Mouse (Mus musculus) forelimb bud, embryonic 11.5 days (tissue): ENCODE data around the gene Tbc1d15.
"Not testable (repeated sequence)": the region's sequence is repeated elsewhere in the genome, so short reads cannot be mapped to it uniquely, and the experiment has no call there.

ENCODE experiments used
- DNase-seq: peaks from one replicate; pipeline ENCODE4 v3.0.0-alpha.2; 2012; ENCODE audit warnings: low read depth, low spot score

Gene Tbc1d15

DNA sequence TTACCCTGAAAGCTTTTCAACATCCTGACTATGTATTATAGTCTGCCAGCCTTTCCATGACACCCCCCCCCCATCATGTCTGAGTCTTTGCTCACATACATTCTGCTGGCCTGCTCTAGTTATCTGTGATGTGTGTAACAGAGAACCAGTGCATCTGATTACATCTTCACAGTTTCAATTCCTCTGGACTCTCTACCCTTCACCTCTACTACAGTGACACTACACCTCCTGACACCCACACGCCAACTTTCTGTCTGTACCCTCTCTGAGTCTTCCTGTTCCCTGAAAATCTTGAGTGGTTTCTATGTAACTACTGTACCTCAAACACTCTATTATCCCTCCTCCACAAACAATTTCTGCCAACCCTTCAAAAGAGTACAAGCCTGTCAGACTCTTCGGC lies 5.8 kb downstream of the Tbc1d15 start:
- DNase-seq, result no peak

DNA sequence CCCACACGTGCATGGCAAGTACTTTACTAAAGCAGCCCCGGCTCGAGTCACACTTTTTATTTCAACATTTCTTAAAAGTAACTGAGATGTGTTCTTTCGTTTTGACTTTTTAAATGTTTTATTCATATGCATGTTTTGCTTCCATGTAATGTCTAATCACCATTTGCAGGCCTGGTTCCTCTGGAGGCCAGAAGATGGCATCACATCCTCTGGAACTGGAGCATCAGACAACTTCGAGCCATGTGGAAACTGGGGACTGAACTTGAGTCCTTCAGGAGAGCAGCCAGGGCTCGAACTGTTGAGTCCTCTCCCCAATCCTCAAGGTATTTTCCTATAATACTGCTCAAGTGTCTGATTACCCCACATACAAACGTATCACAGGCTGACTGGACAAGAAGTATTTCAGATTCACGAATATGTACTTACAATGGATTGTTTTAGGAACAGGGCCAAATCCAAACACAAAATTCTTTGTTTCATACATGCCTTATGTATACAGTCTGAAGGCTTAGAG lies 10.1 kb downstream of the Tbc1d15 start:
- no peak for DNase-seq

DNA sequence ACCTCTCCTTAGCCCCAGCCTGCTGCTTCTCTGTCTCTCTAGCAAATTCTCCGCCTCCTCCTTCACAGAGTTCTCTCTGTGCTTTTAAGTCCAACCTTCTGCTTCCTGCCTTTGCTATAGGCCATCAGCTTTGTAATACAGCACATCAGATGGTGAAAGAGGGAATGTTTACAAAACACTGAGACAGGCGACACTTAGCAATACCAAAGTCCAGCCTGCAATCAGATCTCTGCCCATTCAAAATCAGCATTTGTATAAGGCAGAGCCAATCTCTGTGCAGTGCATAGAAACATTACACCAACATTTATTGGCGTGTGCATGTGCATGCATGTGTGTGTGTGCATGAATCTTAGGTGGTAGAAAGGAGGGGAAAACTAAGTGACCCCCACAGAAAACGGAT lies 13.3 kb downstream of the Tbc1d15 start:
- DNase-seq, result no peak

DNA sequence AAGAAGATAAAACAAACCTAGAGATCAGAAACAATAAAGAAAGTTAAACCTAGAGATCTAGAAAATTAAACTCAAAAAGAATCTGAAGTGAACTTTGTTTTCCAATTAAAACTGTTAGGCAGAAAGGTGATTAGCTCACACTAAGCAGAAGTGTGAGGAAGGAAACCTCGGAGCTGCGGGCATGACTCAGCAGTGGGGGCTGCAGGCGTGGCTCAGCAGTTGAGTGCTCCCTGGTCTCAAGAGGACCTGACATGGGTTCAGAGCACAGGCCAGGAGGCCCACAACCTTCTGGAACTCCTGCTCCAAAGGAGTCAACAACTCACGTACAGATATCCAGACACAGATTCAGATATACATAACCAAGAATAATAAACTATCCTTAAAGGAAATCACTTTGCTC lies 14.5 kb downstream of the Tbc1d15 start:
- no peak for DNase-seq

DNA sequence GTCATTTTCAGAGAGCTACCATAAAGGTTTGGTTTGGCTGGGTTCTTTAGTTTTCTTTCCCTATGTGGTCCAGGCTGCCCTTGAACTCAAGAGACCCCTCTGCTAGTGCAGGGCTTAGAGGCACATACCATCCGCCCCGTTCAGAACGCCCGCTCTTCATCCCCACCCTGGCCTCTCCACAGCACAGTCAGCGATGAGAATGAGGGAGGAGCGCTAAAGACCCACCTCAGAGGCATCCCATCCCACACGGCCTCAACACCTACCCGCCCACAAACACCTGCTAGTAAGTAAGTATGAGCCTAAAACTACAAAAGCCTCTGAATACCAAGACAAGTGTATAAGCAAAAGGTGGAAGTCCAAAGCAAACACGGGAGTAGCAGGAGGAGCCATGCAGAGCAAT lies 15.8 kb downstream of the Tbc1d15 start:
- DNase-seq, result no peak

DNA sequence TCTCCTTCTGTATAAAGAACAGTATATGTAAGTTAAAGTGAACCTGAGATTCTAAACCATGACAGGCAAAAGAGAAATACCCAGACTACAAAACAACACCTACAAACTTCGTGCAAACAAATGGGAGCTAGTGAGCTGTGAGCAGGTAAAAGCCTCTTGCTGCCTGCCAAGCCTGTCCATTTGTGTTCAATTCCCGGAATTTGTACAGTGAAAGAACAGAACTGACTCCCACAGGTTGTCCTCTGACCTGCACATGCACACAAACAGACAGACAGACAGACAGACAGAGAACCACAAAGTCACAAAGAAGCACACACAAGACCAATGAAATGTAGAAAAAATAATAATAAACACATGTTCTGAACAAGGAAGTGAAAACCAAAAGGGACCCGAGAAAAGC lies 17.5 kb downstream of the Tbc1d15 start:
- no peak for DNase-seq

DNA sequence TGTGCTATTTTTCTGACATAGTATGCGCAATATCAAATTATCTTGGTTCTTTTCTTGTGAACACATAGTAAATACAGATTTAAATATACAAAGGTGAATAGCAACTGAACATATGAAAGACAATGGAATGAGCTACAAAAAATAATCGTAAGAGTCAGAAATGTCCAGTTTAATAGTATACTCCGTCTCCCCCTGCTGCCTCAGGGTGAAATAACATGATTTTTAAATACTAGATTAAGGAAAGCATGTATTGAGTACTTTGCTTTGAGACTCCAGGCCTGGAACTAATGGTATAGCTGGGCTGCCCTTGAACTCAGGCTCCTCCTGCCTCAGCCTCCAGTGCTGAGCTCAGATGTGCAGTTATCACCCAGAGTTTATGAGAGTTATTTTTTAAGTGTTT lies 18.8 kb downstream of the Tbc1d15 start:
- no peak for DNase-seq

DNA sequence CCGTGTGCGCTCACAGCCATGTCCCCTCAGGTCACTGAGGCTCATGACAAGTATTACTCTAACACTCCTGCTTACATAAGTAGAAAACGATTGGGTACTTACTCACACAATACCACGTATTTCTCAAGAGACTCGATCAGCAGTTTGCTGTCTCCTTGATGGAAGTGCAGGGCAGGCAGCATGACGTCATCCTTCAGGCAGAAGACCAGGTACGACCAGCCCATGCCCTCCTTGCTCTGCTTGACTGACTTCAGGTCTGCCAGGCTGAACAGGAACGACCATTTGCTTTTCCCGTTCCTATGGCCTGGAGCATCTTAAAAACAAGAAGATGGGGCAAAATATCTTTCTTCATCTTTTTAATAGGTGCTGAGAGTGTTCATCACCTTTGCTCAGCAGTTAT lies 22.2 kb downstream of the Tbc1d15 start:
- no peak for DNase-seq

DNA sequence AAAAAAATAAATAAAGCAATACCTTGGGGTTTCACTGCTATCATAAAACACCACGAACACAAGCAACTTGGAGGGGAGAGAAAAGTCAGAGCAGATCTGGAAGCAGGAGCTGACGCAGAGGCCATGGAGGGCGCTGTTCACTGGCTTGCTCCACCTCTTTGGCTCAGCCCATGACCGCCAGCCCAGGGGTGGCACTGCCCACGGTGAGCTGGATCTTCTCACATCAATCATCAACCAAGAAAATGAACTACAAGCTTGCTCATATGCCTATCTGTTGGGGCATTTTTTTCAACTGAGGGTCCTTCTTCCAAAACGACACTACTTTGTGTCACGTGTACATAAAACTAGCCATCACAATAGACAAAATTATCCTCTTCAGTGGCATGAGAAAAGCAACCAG lies 24.7 kb downstream of the Tbc1d15 start:
- DNase-seq, result no peak

DNA sequence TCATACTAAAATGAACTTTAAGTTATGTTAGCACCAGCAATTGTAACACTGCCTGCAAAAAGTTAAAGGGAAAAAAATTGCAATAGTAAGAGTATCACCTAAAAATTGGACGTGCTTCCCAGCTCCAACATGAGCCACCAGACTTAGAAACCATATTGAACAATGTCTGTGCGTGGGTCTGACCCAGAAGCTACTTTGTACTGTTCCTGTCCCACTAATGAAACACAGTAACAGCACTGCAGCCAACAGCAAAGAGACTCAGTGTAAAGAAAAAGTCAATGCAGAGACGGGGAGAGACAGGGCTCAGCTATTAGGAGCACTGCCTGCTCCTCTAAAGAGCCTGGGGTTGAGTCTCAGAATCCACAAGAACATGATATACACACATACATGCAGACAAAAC lies 27.4 kb downstream of the Tbc1d15 start:
- DNase-seq, result no peak

DNA sequence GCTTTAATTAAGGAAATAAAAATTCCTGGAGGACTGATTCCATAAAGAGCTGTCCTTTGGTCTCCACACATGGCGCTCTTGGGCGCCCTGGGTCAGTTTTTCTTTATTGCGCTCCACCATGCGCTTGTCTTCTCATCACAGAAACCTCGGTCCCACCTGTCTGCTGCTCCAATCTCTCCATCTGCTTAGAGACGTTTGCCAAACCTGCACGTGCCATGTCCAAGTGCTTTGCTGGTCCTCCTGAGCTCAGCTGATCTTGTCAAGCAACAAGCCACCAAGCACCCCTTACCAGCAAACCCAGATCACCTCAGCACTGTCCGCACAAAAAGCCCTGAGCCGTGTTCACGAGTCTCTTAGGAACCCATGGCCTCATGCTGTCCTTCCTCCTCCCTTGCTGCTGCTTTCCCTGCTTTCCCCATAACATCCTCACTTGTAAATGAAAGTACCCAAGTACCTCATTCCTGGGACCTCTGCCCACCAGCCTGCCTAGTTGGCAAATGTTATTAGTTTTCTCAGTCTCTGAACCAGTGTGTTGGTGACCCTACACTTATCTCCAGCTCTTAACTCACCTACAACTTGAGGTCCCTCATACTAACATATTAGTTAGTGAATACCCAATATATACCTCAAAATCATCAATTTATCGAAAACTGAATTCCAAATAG lies 38.2 kb downstream of the Tbc1d15 start:
- DNase-seq, result no peak

DNA sequence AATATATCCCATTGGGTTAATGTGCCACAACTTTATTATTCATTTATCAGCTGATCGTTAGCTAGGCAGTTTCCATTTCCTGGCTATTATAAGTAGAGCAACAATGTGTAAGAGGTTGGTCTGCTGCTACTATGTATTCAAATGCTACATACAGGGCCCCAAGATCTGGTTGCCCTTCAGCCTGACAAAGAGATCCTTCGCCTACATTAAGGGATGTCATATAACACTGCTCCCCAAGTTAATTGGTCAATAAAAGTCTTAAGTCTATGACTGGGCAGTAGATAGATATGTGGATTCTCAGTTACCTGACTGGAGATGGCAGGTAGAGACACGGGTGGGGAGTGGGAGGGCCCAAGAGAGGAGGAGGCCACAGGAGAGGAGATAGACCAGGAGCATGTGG lies 45.4 kb downstream of the Tbc1d15 start:
- DNase-seq, result no peak

DNA sequence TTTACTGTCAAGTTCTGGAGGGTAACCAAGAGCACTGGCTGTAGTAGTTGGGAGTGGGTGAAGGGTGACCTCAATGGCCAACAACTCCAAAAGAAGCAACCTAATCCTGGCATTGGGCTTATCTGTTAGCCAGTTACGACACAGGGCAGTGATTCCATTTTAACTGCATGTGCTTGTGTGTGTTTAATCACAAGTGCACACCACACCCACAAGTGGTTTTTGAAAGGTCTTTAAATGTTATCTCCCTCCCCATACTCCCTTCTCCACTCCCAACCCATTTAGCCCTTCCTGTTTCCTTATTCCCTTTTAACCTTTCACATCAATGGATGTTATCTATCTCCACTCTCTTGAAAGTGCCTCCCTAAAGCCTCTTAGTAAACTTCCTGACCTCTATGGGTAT lies 46.0 kb downstream of the Tbc1d15 start:
- DNase-seq, result no peak

DNA sequence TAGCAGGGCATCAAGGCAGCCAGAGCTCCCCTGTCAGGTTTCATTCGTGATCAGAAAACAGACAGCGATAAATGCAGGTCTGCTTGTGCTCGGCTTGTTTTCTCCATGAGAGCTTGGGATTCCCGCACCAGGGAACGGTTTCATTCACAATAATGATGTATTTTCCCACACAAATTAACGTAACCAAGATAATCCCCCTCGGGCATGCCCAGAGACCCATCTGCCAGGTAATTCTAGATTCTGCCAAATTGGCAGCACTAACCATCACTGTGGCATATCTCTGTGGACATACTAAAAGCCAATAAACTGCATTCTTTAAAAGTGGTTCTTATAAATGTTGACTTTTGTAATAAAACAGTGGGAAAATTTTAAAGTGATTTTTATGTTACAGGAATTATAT lies 60.1 kb downstream of the Tbc1d15 start:
- no peak for DNase-seq

DNA sequence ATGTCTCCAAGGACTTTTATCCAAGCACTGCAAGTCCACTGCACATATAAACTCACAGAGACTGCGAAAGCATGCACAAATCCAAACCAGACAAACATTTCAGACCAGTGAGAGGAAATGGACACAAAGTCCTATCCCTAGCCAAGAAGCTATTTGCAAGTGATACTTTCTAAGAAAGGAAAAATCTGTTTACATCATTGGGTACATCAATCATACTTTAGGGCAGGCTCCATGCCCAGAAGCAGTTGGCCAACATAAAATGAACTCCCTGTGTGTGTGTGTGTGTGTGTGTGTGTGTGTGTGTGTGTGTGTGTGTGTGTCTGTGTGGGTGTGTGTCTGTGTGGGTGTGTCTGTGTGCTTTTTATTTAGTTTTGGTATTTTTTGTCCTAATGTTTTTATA lies 63.9 kb downstream of the Tbc1d15 start:
- DNase-seq, result no peak

DNA sequence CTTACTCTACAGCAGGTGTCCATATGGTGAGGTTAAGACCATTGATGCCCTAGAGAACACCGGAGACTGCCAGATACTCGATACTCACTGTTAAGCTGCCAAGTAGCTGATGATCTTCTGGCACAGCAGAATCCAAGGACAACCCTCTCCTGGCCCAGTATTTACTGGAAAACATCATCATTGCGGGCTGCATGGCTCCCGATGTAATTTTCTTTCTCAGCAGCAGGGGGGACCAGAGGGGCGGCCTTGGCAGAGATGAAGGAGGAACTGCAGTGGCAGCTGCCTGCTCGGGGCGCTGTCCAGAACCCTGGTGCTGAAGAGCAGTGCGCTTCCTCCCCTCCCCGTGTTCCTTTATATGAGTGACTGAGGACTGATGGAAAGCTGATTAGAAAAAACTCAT lies 66.6 kb downstream of the Tbc1d15 start, which contains the start of gene Tph2:
Gene Tph2, minus strand, starts transcription at position 326 of the 400 bp plus-strand sequence.
- peak; percentile 85 for DNase-seq

DNA sequence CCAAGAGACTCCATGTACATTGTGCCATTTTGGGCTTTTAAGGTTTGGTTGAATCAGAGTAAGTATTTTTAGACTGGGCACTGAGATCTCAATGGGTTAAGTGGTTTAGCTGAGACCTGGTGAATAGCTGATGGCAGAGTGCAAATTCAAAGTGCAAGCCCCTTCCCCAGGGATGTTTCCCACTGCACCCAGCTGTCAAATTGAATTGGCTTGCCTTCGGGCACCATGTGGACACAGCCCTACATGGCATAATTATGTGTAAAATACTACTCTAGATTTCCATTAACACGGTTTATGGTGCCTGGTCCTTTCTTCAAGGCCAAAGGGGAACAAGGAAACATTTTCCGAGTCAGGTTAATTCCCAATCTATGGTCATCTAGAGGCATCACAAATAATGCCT lies 70.2 kb downstream of the Tbc1d15 start:
- no peak for DNase-seq

DNA sequence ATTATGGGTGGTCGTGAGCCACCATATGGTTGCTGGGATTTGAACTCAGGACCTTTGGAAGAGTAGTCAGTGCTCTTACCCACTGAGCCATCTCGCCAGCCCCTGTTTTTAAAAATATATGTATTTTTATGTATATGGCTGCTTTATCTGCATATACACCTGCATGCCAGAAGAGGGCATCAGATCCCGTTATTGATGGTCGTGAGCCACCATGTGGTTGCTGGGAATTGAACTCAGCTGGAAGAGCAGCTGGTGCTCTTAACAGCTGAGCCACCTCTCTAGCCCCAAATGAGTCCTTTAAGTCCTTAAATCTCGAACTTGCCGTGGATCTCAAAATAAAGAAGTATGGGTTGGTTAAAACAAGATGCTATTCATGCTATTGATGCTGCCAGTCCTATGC lies 73.2 kb downstream of the Tbc1d15 start:
- DNase-seq, result not testable (repeated sequence)

DNA sequence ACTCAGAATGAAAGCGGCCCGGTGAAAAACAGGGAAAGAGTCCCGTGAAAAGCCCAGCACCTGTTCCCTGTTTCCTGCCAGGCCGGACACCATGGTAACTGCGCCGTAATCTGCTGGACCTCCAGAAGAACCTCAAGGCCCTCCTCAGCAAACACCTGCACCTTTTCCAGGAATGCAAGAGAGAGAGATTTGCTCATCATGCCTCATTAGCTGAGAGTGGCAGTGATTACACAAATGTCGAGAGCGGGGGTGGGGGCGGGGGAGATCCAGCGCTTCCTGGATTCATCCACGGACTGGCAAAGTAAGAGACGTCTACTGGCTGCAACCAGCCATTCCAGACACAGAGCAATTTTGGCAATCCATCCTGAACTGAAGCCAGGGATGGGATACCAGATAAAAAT lies 75.7 kb downstream of the Tbc1d15 start:
- DNase-seq, result no peak

DNA sequence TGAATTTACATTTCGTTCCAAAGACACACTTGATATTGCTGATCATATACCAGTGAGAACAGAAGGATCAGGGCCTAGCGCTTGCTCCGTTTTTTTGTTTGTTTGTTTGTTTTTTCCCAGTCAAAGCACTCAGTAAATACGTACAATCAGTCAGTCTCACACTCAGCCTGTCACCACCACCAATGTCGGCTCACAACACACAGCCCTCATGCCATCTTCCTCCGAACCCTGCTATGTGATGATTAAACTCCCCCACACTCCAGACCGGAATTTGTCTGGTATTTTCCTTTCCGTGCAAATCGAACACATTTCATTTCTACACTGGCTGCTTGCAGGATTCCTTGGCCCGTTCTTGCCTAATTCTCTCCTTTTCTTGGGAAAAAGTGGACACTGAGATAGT lies 77.9 kb downstream of the Tbc1d15 start:
- DNase-seq, result no peak

DNA sequence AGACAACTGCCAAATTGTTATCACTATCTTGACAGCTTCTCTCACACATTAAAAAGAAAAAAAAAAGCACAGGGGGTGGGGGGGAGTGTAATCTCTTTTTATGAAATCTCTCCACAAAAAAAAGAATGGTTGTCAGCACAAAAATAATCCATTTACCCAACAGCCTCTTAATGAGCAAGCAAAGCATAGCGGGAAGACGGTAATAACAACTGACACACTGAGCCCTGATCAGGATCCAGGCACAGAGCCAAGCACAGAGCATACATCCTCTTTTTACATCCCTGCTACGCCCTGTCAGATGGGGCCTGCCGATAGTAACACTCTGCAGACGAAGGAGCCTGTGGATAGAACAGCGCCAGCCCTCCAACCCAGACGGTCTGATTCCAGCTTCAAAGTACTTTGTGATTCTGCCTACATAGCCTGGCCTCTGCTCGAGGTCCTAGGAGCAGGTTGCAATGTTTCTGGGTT lies 79.9 kb downstream of the Tbc1d15 start:
- DNase-seq, result no peak

DNA sequence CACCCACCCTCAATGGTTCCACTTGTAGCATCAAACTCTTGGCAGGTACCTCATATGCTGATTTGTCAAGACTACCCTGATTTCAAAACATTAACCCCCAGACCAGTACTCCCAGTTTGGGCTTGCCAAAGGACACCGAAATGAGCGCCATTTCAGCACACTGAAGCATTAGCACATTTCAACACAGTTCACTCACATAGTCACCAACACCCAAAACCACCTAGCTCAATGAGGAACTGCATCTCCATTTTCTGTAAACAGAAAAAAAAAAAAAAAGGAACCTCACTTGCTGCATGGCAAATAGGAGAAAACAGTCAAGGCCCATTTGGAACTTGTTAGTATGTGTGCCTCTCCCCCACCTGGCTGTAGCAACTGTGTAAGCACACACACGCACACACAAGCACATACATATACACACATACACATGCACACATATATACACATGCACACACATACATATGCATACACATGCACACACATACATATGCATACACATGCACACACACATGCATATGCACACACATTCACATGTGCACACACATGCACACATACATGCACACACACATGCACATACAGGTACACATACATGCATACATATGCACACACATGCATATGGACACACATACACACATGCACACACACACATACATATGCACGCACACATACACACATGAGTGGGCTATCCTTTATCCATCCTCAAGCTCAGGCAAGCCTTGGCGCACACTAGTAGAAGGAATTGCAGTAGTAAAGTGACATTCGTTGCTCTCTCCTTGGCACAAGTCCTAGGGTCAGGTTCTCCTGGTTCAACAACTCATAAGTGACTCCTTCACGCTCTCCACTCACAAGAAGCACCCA lies 80.5 kb downstream of the Tbc1d15 start:
- no peak for DNase-seq

DNA sequence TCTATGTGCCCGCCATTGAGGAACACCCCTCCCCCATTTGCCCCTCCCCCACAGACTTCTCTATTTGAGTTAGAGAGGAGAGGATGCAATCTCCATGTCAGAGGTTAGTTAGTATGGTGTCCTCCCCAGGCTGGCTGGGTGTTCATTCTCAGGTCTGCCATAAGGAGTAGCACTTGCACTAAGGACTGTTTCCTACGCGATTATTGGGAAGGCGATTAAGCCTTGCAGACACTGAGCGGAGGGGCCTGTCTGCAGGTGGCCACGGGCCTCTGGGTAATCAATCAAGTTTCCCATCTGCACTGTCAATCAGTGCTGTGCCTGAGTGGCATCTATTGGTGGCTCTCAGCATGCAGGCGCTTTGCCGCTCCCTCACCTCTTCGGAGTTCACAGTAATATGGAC lies 81.9 kb downstream of the Tbc1d15 start:
- no peak for DNase-seq
